Mouse (Mus musculus) frontal cortex, postnatal 25 days (tissue): ENCODE results near the gene Gm13283.
"Not testable (repeated sequence)": the region's sequence is repeated elsewhere in the genome, so short reads cannot be mapped to it uniquely, and the experiment has no call there.

Experiments used
- DNase-seq, 2 experiments: peaks; one replicate each; pipeline ENCODE4 v3.0.0; 2022; ENCODE audit warnings: low spot score in 2 of 2

Gene Gm13283

GRCm38 (mm10) chr4:88759610-88760268, at the start of gene Gm13283:
TSS of gene Gm13283 (plus strand) at chr4:88760119.
- peak; percentile 32 to 49 for DNase-seq

GRCm38 (mm10) chr4:88714281-88714680, 45.6 kb upstream of the Gm13283 start:
- no peak for DNase-seq

GRCm38 (mm10) chr4:88715059-88715458, 44.9 kb upstream of the Gm13283 start:
- DNase-seq = no peak

GRCm38 (mm10) chr4:88718715-88719114, 41.2 kb upstream of the Gm13283 start:
- DNase-seq = no peak

GRCm38 (mm10) chr4:88721791-88722721, 37.9 kb upstream of the Gm13283 start, which contains the start of the genes Gm26566 and Klhl9:
TSS of gene Gm26566 (plus strand) at chr4:88721805.
TSS of gene Klhl9 (minus strand) at chr4:88722465.
- peak; percentile 70 to 90 for DNase-seq

GRCm38 (mm10) chr4:88723497-88724090, 36.3 kb upstream of the Gm13283 start:
- DNase-seq = no peak

GRCm38 (mm10) chr4:88726727-88727126, 33.2 kb upstream of the Gm13283 start:
- DNase-seq = no peak

GRCm38 (mm10) chr4:88727324-88727723, 32.6 kb upstream of the Gm13283 start:
- no peak for DNase-seq

- peak; percentile 36 to 37 for DNase-seq
Observed at GRCm38 (mm10) chr4:88738480-88738879, 21.4 kb upstream of the Gm13283 start.

- DNase-seq = no peak
Observed at GRCm38 (mm10) chr4:88739036-88739435, 20.9 kb upstream of the Gm13283 start.

- DNase-seq = no peak
Observed at GRCm38 (mm10) chr4:88741426-88741825, 18.5 kb upstream of the Gm13283 start.

GRCm38 (mm10) chr4:88742771-88743371, 17.0 kb upstream of the Gm13283 start:
- no peak for DNase-seq

- no peak for DNase-seq
Observed at GRCm38 (mm10) chr4:88744207-88744606, 15.7 kb upstream of the Gm13283 start.

GRCm38 (mm10) chr4:88749926-88750325, 10.0 kb upstream of the Gm13283 start:
- no peak for DNase-seq

GRCm38 (mm10) chr4:88754818-88755340, 5.0 kb upstream of the Gm13283 start, which contains the start of gene Gm13271:
TSS of gene Gm13271 (plus strand) at chr4:88754868.
- DNase-seq = peak; percentile 70 to 80

- DNase-seq = not testable (repeated sequence)
Observed at GRCm38 (mm10) chr4:88756581-88757513, 3.1 kb upstream of the Gm13283 start.

GRCm38 (mm10) chr4:88757628-88758031, 2.3 kb upstream of the Gm13283 start:
- DNase-seq = peak; percentile 97 to 98

GRCm38 (mm10) chr4:88758751-88759150, 1.2 kb upstream of the Gm13283 start:
- DNase-seq = not testable (repeated sequence)

- peak in 1 of 2 experiments; percentile 24 for DNase-seq
Observed at GRCm38 (mm10) chr4:88760431-88760830, 512 bp downstream of the Gm13283 start.

- peak; percentile 74 to 75 for DNase-seq
Observed at GRCm38 (mm10) chr4:88761776-88762175, 1.9 kb downstream of the Gm13283 start.
